Mouse (Mus musculus): ENCODE measurements around the gene Kcnk4.

GRCm38 (mm10) chr19:6875834-6876233 is 58.5 kb downstream of the Kcnk4 start:
- TF ChIP-seq CTCF (IDR thresholded peaks at IDR 0.05; ENCODE audit: low read depth, low read length) (no peak), POLR2AphosphoS5 (IDR thresholded peaks at IDR 0.05; ENCODE audit: insufficient replicate concordance, low read depth, low read length) (no peak)
